Mouse (Mus musculus): ENCODE data around the gene Mpdu1.

DNA sequence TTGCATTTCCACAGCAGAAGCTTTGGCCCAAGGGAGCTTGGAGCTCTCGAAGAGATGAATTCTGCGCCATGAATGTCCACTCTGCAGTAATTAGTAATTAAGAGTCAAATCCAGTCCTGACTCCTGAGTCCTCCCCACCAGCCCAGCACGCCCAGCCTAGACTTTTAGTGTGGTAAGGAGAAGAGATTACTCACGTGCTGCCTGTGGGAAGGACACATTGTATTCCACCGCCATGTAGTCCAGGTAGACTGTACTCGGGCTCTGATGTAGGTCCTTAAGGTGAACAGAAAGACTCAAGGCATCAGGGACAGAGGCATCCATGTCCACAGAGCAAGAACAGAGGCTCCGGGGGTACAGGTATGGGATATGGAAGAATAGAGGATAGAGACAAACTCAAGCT lies 2.4 kb upstream of the Mpdu1 start:
- TF ChIP-seq POLR2A (IDR thresholded peaks at IDR 0.05; ENCODE audit: insufficient read depth, low read length) (no peak), CTCF (IDR thresholded peaks at IDR 0.05; ENCODE audit: low read depth, low read length) (no peak), EP300 (IDR thresholded peaks at IDR 0.05; ENCODE audit: insufficient read depth, low read depth, low read length) (no peak)
